Mouse (Mus musculus) spleen, postnatal 36 days (tissue): Measurements from ENCODE around the gene Dpy19l3.

ENCODE experiments used
- DNase-seq, 2 experiments: peaks; one replicate each; pipeline ENCODE4 v3.0.0; 2022; ENCODE audit warnings: low spot score in 2 of 2, mixed read lengths in 1 of 2

Dpy19l3 gene

GRCm38 (mm10) chr7:35688781-35689349 is 65.4 kb downstream of the Dpy19l3 start:
- no peak for DNase-seq

DNA sequence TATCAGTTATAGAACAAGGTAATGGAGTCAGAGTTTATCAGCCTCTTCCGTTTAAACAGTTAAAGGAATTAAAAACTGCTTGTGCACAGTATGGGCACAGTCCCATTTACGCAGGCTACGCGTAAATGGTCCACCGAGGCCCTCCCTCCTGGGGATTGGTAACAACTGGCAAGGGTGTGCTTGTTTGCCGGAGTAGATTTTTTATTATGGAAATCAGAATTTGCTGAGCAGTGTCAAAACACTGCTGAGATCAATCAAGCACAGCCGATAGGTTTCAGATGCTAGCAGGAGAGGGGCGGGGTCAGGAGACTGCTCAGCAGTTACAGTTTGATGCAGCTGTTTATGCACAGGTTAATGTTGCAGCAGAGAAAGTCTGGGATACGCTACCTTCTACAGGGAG is 66.0 kb downstream of the Dpy19l3 start:
- DNase-seq, result no peak

- no peak for DNase-seq
Measured at GRCm38 (mm10) chr7:35687229-35687628, 67.0 kb downstream of the Dpy19l3 start.

- DNase-seq, result peak in 1 of 2 experiments; percentile 9
Measured at GRCm38 (mm10) chr7:35686756-35687155, 67.5 kb downstream of the Dpy19l3 start.

DNA sequence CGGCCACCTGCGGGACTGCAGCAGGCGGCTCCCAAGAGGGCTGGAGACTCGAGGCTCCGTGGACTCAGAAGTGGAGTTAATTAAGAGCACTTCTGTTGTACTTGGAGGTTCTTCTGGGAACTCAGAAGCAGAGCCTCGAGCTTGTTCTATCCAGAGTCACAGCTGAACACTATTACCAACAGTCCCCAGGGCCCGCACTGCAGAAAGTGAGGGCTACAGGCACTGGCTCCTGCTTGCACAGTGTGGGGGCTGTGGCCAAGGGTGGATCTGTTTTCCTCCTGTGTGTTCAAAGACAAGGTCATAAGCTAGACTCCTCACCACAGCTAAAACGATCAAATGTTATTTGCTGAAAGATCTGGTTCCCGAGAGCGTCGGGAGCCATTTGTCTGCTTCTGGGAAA is 68.0 kb downstream of the Dpy19l3 start:
- no peak for DNase-seq

DNA sequence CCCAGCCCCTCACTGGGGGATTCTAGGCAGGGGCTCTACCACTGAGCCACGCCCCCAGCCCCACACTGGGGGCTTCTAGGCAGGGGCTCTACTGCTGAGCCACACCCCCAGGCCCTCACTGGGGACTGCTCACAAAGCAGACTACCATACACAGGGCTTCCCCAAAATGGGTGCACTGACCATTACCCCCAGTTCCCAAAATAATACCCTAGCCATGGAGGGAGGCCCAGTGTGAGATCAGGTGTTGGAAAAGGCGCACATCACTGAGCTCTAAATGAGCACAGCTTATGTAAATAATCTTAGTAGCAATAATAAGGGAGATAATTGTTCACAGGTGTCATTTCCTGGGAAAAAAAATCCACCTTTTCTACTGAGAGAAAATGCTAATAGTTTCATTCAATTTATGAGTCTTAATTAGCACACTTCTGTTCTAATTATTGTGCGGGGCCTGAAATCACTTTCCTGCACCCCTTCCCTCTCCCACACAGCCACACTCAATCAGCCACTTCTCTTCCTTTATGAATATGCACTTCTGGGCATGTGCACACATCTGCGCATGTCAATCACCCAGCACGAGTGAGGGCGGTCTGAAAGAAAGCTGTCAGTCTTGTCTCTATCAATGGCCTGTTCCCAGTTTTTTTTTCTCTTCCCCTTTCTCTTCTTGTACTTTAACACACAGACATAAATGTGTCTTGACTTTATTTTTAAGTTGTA is 70.7 kb downstream of the Dpy19l3 start:
- DNase-seq, result no peak

- no peak for DNase-seq
Measured at GRCm38 (mm10) chr7:35681559-35681958, 72.7 kb downstream of the Dpy19l3 start.

- DNase-seq, result no peak
Measured at GRCm38 (mm10) chr7:35678976-35679375, 75.3 kb downstream of the Dpy19l3 start.

DNA sequence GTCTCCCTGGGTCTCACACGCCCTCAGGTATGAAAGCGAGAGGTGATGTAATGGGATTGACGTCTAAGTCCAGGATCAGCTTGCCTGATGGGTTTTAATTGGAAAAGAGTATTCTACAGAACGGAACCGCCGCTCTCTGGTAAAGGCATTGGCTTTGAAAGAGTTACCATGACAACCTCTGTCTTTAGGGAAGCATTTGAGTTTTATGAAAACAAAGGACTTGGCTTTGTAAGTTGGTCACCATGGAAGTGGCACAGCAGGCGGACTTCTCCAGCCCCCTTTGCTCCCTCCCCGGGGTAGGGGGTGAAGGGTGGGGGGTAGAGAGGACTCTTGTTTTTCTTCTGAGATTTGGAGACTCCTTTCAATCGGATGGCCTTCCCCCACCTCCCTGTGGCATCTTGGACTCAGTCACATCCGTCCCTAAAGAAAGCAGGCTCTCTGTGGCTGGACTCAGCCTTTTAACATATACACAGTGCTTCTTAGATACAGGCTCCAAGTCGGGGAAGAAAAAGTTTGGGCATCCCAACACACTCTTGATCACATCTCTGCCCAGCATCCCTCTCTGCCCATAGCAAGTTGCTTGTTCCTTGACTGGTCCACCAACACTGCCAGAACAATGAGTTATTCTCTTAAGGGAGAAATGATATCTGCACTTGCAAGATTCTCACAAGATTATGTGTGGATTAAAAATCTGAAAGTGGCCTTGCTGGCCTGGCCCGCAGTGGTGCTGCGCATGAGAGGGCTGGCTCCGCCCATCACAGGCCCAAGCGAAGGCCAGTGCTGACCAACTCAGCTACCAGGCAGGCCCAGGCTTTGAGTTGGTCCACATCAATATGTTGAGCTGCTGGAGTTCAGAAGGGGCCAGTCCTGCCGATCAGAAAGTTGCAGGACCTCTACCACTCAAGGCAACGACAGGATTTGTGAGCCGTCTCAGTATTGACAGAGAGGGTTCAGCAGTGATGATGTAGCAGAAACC is 85.9 kb downstream of the Dpy19l3 start:
- DNase-seq, result no peak

- no peak for DNase-seq
Measured at GRCm38 (mm10) chr7:35663790-35664376, 90.4 kb downstream of the Dpy19l3 start.

DNA sequence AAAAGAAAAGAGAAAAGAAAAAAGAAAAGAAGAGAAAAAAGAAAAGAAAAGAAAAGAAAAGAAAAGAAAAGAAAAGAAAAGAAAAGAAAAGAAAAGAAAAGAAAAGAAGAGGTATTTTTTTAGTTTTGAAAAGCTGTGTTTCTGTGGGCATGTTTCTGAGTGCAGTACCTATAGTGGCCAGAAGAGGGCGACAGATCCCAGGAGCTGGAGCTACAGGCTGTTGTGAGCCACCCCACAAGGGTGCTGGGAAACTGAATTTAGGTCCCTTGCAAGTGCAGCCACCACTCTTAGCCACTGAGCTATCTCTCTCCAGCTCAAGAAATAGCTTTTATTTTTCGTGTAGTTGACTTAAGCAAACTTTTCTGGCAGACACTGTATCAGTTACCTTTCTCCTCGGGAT is 95.1 kb downstream of the Dpy19l3 start:
- DNase-seq, result no peak

GRCm38 (mm10) chr7:35657829-35658228 is 96.4 kb downstream of the Dpy19l3 start:
- no peak for DNase-seq

DNA sequence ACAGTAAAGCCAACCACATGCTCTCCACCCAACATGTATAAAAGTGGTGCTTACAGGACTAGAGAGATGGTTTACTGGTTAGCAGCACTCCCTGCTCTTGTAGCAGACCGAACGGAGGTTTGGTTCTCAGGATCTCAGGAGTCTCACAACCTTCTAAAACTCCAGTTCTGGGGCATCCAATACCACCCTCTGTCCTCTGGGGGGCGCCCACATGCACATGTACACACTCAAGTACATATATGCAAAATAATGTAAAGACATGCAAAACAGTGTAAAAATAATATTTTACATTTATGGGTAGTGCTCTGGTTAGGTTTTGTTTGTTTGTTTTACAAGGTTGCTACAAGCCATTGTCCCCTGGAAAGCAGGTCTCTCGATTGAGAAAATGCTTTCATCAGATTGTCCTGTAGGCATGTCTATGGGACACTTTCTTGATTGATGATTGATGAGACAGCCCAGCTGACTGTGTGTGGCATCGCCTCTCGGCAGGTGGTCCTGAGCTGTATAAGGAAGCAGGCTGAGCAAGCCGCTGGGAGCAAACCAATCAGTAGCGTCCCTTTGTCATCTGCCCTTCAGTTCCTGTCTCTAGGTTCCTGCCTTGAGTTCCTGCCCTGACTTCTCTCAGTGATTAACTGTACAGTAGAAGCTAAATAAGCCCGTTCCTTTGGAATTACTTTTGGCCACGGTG is 102.5 kb downstream of the Dpy19l3 start:
- no peak for DNase-seq

GRCm38 (mm10) chr7:35650716-35651410 is 103.4 kb downstream of the Dpy19l3 start:
- no peak for DNase-seq

- peak; percentile 35 to 54 for DNase-seq
Measured at GRCm38 (mm10) chr7:35649071-35649470, 105.2 kb downstream of the Dpy19l3 start.

DNA sequence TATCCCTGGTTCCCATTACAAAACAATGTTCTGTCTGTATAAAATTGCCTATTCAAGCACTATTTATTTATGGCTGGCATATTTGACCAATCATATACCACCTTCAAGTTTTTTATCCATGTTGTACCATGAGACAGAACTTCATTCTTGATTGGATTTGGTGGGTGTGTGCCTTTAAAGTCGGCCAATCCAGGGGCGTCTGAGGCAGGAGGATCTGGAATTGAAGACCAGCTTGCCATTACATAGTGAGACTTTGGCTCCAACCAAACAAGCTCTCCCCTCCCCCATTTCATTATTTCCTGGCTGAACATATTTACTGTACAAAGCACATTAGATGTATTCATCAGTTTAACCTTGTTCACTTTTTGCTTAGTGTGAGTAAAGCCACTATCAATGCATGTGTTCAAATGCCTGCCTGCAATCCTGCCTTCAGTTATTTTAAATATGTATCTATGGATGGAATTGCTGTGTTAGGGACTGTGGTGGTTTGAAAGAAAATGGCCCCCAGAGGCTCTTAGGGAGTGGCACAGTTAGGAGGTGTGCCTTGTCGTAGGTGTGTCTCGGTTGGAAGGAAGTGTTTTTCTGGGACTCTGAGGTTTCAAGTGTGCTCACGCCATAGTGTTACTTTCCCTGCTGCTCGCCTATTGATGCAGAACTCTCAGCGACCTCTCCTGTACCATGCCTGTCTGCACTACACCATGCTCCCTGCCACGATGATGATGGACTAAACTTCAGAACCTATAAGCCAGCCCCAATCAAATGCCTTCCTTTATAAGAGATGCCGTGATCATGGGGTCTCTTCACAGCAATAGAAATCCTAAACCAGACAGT is 105.8 kb downstream of the Dpy19l3 start:
- DNase-seq, result no peak

GRCm38 (mm10) chr7:35647101-35647698 is 107.1 kb downstream of the Dpy19l3 start, which contains the start of gene Pdcd5:
Pdcd5 (minus strand) TSS chr7:35647521.
- DNase-seq, result peak; percentile 93 to 94

DNA sequence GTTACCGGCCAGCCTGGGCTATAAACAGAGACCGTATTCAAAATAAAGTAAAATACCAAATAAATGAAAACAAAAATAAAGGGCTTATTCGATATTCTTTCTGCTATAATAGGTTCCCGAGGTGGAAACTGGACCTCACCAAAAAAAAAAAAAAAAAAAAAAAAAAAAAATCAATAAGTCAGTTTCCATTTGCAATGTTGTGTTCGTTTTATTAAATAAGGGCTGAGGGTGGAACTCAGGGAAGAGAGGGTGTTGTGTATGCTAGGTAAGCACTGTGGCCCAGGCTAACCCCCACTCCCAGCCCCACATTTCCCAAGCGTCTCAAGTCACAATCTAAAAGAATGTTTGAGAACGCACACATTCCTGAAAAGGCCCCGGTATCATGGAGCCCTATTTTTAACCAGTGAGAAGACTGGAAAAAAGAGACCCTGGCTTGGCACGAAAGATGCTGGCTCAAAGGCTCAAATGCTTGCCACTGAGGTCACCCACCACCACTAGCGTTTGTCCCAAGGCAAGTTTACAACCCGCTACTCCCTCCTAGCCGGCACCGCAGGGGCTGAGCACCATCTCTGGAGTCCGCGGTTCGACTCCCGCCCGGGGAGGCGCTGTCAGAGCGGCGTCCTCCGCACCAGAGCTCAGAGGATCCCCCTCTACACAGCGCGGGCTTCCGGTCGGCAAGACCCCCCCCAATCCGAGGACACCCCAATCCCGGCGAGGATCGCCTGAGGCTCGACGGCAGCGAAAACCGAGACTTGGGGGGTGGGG is 107.8 kb downstream of the Dpy19l3 start:
- DNase-seq, result peak; percentile 2 to 15

- DNase-seq, result no peak
Measured at GRCm38 (mm10) chr7:35640072-35640471, 114.2 kb downstream of the Dpy19l3 start.
